Mouse (Mus musculus) megakaryocyte, embryonic 14.5 days (primary cell): ENCODE data around the gene Dennd5b.

Experiments
- FLI1 ChIP-seq: IDR thresholded peaks from 2 replicates; pipeline ENCODE4 v1.6.1; 2012; ENCODE audit warnings: low read length, inconsistent platforms, mixed read lengths
- GATA1 ChIP-seq: IDR thresholded peaks from 3 replicates; pipeline ENCODE4 v1.6.1; 2012; ENCODE audit warnings: mixed read lengths, low read length, inconsistent platforms, borderline replicate concordance

DNA sequence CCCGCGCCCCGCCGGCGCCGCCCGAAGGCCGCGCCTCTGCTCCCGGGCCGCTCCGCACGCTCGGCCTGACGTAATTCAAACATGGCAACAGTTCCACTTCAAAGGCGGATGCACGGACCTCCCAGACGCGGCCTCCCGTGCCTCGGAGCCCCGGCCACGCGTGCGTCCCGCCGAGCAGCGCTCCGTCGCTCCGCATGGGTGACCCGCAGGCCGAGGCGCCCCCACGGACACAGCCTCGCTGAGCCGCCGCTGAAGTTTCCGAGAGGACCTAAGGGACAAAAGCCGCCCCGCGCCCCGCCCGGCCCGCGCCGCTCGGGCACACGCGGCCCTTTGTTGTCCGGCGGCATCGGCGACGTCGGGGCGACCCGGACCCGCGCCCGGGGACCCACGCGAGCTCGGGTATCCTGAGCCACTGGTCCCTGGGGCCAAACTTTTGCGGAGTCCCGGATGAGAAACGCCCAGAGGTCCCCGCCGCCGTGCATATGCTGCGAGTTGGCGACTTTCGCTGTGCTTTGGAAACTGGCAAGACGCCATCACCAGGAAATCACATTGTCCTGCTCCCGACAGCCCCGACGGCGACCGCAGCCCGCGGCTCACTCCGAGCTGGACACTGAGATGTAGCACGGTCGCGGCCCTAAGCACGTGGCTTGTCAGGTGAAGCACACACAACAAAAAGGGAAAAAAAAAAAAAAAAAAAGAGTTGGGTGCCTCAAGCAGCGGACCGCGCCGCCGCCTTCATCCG is 156.5 kb downstream of the Dennd5b start:
- no peak for TF ChIP-seq GATA1
- TF ChIP-seq FLI1, result no peak
